Mouse (Mus musculus) c-Kit-positive CD71-positive TER-119-negative erythroid progenitor cells, embryonic 14.5 days (primary cell): ENCODE data around the gene Phlda3.

Source experiments
- DNase-seq: peaks from one replicate; pipeline ENCODE4 v3.0.0-alpha.2; 2013; ENCODE audit warnings: low read depth

Phlda3 gene

GRCm38 (mm10) chr1:135793370-135794215 is 27.7 kb downstream of the Phlda3 start:
- DNase-seq, result no peak

DNA sequence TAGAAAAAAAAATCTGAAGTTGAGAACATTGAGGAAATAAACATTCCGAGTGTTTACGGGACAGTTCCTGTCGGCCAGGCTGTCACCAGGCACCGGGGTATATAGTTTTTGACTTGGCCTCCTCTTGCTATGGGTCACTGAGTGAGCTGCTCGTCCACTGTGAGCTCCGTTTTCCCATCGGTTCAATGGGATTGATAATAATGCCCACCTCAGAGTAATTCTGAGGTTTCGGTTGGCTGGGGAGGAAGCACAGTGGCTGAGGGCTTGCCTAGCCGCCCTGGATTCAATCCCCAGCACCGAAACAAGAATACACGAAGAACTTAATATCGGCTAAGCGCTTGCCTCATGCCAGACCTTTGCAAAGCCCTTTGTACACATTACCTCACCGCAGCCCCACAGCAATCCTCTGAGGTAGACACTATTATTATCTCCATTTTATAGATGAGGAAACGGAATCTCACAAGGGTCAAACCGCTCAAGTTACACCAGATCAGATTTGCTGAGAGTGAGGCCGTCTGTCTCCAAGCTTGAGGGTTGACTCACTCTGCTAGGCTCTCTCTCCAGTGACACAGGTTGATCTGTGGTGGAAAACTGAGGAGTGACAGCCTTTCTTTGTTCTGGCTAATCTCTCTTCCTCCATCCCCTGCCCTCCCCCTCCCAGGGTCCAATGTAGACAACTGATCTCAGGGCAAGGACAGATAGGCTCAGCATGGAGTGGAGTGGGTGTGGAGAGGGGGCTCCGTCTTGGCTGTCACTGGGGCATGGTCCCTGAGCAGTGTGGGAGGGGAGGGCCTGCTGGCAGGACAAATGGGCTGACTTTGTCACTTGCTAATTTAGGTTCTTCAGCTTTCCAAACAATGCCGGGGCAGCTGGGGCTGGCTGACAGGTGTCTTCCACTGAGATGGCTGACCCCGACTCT is 28.6 kb downstream of the Phlda3 start:
- DNase-seq, result no peak

DNA sequence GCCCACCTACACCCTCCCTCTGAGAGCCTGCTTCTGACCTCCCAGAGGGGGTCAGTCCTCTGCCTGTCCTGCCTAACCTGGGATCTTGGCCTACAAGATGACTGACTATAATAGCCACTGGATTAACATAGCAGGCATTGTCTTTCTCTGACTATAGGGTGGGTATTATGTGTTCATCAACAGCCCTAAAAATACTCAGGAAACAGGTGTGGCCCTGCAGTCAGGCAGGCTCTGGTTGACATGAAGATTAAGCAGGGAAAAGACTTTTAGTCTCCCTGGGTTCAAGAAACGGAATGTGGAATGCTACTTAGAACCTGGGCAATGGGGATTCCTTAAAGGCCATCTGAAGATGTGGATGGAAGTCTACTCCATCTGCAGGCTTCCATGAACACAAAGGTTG is 32.6 kb downstream of the Phlda3 start:
- DNase-seq, result no peak

- no peak for DNase-seq
Observed at GRCm38 (mm10) chr1:135799109-135799627, 33.2 kb downstream of the Phlda3 start.

- no peak for DNase-seq
Observed at GRCm38 (mm10) chr1:135800192-135800950, 34.5 kb downstream of the Phlda3 start.

DNA sequence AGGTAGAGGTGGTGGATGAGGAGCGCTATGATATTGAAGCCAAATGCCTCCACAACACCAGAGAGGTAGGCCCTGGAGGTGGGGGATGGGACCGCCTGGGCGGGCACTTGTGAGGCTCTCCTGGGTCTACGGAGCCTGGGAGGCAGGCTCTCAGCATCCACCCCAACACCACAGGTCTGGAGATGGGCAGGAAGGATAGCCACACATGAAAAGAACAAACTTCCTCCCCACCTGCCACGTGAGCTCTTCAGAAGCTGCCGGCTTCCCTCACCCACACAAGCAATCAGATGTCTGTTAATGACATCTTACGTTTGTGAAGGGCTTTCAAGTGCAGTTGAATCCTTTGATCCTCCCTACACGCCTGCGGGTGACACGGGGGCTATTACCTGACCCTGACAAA is 41.6 kb downstream of the Phlda3 start:
- DNase-seq, result no peak

DNA sequence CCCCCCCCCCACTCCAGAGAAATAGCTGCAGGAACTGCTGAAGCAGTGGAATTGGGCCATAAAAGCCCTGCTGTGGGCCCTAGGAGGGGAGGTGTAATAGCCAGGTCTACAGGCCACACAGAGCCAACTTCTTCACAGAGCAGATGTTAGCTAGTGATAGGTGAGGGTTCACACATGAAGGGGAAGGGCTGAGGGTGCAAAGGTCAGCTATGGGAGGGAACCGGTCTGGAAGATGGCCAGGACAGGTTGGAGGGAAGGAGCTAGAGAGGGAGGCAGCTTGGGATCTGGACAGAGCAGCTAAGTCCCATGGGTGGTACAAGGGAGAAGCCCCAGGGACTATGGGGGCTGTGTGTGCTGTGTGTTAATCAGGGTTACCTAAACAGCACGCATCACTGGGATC is 44.3 kb downstream of the Phlda3 start:
- no peak for DNase-seq

DNA sequence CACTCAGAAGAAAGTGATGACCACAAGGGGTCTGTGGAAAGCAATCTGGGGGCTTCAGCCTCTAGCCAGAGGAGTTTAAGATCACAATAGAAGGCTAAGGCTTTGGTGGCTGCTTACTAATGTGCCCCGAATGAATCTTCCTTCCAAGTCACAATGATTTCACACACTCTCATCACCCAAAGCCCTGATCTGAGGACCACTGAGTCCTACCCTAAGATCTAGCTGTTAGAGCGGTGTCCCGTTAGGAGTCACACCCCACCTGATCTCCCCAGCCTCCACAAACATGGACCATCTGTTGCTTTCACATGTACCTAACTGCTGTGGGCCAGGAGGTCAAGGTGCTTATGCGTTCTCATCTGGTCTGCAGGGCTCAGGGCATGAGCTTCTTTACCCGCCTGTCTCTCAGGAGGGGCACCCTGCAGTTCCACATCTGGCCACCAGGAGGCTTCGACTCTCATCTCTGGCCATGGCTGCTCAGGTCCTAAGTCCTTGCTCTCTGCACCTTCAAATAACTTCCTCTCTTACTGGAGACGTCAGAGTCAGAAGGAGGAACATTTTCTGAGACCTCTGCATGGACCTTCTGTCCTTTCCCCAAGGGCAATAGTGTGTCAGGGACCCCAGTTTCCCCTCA is 45.2 kb downstream of the Phlda3 start:
- peak; percentile 42 for DNase-seq

- DNase-seq, result no peak
Observed at GRCm38 (mm10) chr1:135812205-135812604, 46.3 kb downstream of the Phlda3 start.

DNA sequence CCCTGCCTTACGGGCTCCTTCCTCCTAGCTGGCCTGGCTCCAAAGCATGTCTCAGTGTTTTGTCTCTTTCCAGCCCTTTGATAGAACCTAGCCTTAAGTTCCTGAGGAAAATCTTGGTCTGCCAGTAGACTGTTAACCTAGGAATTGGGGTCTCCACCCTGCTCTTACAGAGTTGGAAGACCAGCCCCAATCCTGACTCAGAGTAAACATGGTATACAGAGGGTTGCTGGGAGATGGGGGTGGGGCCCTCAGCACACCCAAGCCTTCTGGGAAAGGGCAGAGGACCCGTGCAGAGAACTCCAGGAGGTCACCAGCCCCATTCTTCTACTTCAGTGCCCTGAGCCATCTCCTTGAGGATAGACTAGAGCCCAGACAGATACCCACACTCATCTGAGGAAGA is 46.7 kb downstream of the Phlda3 start:
- no peak for DNase-seq

DNA sequence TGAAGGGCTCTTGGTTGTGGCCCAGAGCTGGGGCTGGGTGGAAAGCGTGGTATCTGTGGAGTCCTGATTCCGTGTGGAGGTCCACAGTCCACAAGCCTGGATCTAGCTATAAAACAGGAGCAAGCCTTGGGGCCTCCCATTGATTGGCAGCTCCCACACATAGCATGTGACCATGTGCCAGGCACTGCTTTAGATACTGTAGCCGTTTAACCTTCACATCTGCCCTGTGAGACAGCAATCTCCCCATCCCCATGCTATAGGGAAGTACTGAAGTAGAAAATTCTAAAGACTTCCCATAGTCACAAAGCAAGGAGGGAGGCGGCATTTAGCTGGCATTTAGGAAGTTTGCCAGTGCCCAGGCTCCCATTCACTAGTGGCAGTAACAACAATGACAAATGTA is 47.2 kb downstream of the Phlda3 start:
- DNase-seq, result no peak

GRCm38 (mm10) chr1:135813687-135814395 is 47.9 kb downstream of the Phlda3 start:
- no peak for DNase-seq

- no peak for DNase-seq
Observed at GRCm38 (mm10) chr1:135814531-135814930, 48.6 kb downstream of the Phlda3 start.

GRCm38 (mm10) chr1:135817595-135817994 is 51.7 kb downstream of the Phlda3 start:
- DNase-seq, result no peak

- DNase-seq, result no peak
Observed at GRCm38 (mm10) chr1:135818481-135819086, 52.7 kb downstream of the Phlda3 start, which contains the start of gene Lad1. Lad1 (plus strand) TSS chr1:135818598.
